Mouse (Mus musculus): ENCODE measurements around the gene Gpr21.
"Not testable (repeated sequence)": the region's sequence is repeated elsewhere in the genome, so short reads cannot be mapped to it uniquely, and the experiment has no call there.

The Gpr21 gene

GRCm38 (mm10) chr2:37516030-37516710 lies at the start of gene Gpr21:
Gpr21 (plus strand) TSS chr2:37516332.
- peak; percentile 10 for DNase-seq

GRCm38 (mm10) chr2:37479559-37479958 lies 36.6 kb upstream of the Gpr21 start:
- no peak for DNase-seq

- DNase-seq, result no peak
These were observed 36.1 kb upstream of the Gpr21 start for GRCm38 (mm10) chr2:37480039-37480438.

DNA sequence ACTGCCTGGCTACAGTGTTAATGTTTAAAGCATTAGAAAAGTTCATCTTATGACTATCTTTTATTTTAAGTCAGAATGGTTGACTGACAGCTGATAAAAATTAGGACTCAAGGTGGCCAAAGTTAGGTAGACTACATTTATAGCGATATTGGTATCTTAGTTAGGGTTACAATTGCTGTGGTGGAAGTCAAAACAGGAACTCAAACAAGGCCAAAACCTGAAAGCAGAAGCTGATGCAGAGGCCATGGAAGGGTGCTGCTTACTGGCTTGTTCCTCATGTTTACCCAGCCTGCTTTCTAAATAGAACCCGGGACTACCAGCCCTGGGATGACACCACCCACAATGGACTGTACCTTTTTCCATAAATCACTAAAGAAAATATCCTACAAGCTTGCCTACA lies 32.0 kb upstream of the Gpr21 start:
- DNase-seq, result no peak

- peak; percentile 54 for DNase-seq
These were observed 30.8 kb upstream of the Gpr21 start for GRCm38 (mm10) chr2:37485370-37485769.

GRCm38 (mm10) chr2:37486408-37486807 lies 29.7 kb upstream of the Gpr21 start:
- no peak for DNase-seq

GRCm38 (mm10) chr2:37488956-37489355 lies 27.2 kb upstream of the Gpr21 start:
- no peak for DNase-seq

- no peak for DNase-seq
These were observed 18.8 kb upstream of the Gpr21 start for GRCm38 (mm10) chr2:37497321-37497720.

- not testable (repeated sequence) for DNase-seq
These were observed 10.3 kb upstream of the Gpr21 start for GRCm38 (mm10) chr2:37505856-37506255.

- DNase-seq, result no peak
These were observed 4.8 kb upstream of the Gpr21 start for GRCm38 (mm10) chr2:37511134-37511901.

DNA sequence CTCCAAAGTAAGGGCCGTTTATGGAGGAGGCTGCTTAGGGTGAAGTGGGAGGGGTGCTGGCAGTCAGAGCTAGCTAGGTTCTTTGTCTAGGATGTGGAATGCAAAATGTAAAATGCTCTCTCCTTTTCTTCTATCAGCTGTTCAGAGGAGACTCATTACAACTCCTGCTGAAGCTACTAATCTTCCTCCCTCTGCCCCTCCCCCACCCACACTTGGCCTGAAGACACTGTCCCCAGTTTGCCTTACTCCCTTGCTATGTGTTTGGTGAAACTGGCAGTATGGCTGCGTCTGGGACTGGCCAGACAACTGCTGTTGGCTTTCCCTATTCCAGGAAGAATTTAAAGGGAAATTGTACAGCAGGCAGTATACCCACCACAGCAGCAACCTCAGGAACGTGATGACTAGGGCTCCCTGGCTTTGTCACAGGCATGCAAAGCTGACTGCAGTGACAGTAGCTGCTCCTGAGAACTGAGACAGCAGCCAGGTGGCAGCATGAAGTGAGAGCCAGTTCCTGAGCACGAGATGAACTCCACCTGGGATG lies 860 bp downstream of the Gpr21 start:
- no peak for DNase-seq

- DNase-seq, result no peak
These were observed 2.6 kb downstream of the Gpr21 start for GRCm38 (mm10) chr2:37518561-37519285.

DNA sequence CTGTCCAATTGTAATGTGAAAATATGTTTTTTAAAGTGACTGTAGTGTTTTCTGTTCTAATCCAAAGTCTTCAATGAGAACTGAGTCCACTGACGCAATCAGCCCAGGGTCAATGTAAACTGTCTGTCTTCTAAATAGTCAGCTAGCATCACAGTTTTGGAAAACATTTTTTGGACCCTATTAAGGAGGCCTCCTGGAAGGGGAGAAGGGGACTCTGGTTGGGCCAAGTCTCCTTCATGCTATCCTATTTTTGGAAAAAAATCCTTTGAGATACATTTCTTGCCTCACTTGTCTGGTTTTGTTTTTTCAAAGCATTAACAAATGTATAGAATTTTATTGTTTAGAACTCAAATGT lies 3.1 kb downstream of the Gpr21 start:
- DNase-seq, result no peak

GRCm38 (mm10) chr2:37527587-37527986 lies 11.5 kb downstream of the Gpr21 start:
- no peak for DNase-seq

DNA sequence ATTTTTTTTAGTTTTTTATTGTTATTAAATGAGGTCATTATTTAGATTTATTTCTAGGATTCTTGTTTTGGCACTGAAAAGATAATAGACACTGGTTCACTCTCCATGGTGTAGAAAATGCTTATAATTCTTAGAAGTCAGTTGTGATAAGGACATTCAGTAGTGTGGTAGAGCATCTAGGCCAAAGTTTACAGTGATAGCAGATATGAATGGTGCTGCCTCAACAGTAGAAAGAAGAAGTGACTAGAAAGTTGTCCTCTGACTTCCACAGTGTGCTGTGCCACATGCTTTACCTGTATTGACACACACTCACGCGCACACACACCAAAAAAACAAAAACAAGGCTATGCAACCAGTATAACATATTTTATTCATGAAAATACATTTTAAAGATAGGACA lies 13.3 kb downstream of the Gpr21 start:
- DNase-seq, result no peak

GRCm38 (mm10) chr2:37530766-37531165 lies 14.6 kb downstream of the Gpr21 start:
- no peak for DNase-seq

DNA sequence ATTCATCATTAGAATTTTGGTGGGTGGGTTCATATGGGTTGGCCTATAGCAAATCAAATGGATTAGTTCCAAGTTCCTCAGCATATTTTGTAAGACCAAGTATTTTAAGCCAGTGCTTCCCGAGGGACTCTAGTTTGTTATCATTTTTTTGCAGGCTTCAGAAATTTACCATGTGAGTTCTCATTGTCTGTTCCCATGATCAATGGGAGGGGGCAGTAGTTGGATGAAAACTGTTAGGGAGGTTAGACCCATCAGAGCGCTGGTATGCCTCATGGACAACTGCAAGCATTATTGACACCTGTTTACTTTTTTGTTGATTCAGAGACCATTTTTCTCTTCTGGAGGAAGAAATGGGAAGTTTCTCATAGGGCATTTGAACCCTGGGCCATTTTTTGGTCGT lies 15.5 kb downstream of the Gpr21 start:
- no peak for DNase-seq

DNA sequence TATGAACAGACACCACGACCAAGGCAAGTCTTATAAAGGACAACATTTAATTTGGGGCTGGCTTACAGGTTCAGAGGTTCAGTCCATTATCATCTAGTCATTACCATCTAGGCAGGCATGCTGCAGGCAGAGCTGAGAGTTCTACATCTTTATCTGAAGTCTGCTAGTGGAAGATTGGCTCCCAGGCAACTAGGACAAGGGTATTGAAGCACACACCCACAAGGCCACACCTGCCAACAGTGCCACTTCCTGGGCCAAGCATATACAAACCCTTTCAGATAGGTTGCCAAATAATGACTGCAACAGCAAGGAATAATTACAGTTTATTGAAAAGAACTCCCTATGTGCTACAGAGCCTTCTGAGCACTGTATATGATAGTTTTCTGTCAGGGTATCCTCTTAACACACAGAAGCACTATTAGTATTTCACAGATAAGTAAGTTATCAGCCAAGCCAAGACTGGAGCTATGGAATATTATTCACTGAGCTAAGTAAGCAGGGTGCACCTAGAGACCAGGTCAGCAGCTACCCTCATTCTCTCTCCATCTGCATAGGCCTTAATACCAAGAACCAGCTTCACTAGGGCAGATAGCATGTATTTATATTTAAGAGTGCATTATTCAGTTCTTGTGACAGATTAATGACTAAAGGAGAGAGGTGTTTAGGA lies 33.3 kb downstream of the Gpr21 start:
- no peak for DNase-seq

GRCm38 (mm10) chr2:37556366-37556765 lies 40.2 kb downstream of the Gpr21 start:
- no peak for DNase-seq

DNA sequence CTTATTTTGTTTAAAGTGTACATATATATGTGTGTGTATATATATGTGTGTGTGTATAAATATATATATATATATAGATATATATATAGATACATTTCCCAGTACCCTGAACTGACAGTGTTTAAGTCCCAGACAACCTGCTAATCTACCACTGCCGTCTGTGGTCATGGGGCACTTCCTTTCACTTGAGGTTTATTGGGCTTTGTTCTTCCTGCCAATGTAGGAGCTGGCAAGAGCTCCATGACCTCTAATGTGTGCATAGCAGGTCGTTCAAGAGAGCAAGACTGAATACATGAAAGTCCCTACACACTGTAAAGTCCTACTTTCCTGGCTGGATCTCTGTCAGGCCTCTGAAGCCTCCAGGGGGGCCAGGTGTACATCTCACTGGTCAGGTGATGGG lies 49.4 kb downstream of the Gpr21 start:
- no peak for DNase-seq

GRCm38 (mm10) chr2:37566035-37566434 lies 49.9 kb downstream of the Gpr21 start:
- DNase-seq, result no peak

DNA sequence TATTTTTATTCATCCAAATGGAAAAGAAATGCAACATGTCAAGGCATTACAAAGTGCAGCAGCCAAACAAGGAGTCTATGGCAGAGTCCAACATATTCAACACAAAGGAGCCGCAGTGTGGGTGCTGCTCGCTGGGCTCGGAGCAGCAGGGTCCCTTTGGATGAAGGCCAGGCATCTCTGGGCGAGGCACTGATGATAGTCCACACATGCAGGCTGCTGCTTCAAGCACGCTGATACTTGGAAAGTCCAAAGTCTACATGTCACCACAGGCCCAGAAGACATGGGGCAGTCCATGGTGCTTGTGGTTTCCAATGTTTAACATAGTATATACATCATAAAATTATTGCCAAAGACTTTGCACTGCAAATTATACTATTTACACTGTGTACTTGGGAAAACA lies 53.8 kb downstream of the Gpr21 start:
- DNase-seq, result no peak

Measured in lung, postnatal 14 days (tissue).